Mouse (Mus musculus): ENCODE results near the gene Mog. TPM values are rescaled to one million over a fixed set of nuclear protein-coding genes. Genes with fewer than 3 reads are reported as not detected.
"Not testable (repeated sequence)": the region's sequence is repeated elsewhere in the genome, so short reads cannot be mapped to it uniquely, and the experiment has no call there.

Mog gene
- polyA plus RNA-seq, 1 experiment from 2014 or later: 0.39 TPM

- peak overlapping the region; percentile 47; the same call in 1 of the 2 replicates for H3K9ac ChIP-seq (ENCODE audit: low read depth, low read length)
- ATAC-seq (ENCODE audit: low FRiP score) (peak; percentile 39), DNase-seq (ENCODE audit: low spot score) (no peak)
- peak overlapping the region; percentile 22; the same call in 1 of the 2 replicates for H3K4me3 ChIP-seq (ENCODE audit: low read depth, low read length)
- no peaks in the 10 kb centered on the region for H3K27me3 ChIP-seq (ENCODE audit: control insufficient read depth, insufficient read depth, low read length)
- H3K4me1 ChIP-seq (replicated peaks; ENCODE audit: control insufficient read depth, insufficient read depth, low read length): no peaks in the 10 kb centered on the region
- no peaks in the 10 kb centered on the region for H3K9me3 ChIP-seq (ENCODE audit: control insufficient read depth, low read length)
- no peaks in the 10 kb centered on the region for H3K36me3 ChIP-seq (ENCODE audit: control insufficient read depth, insufficient read depth, low read length)
- peak overlapping the region; percentile 40 for H3K4me2 ChIP-seq (replicated peaks; ENCODE audit: low read depth, low read length)
- peak overlapping the region; percentile 92 for H3K27ac ChIP-seq (ENCODE audit: low read depth, low read length)
- WGBS: 4% methylated on average over 10 of the region's 10 CpGs
Observed at GRCm38 (mm10) chr17:37028212-37028611, 5.0 kb upstream of the Mog start.

GRCm38 (mm10) chr17:37027486-37027885 is 4.3 kb upstream of the Mog start:
- Histone ChIP-seq H3K4me3 (ENCODE audit: low read depth, low read length) (no peak overlapping the region), H3K9ac (ENCODE audit: low read depth, low read length) (no peak overlapping the region), H3K27ac (ENCODE audit: low read depth, low read length) (no peak overlapping the region), H3K27me3 (ENCODE audit: control insufficient read depth, insufficient read depth, low read length) (no peaks in the 10 kb centered on the region), H3K9me3 (ENCODE audit: control insufficient read depth, low read length) (no peaks in the 10 kb centered on the region), H3K4me1 (replicated peaks; ENCODE audit: control insufficient read depth, insufficient read depth, low read length) (no peaks in the 10 kb centered on the region), H3K36me3 (ENCODE audit: control insufficient read depth, insufficient read depth, low read length) (no peaks in the 10 kb centered on the region), H3K4me2 (replicated peaks; ENCODE audit: low read depth, low read length) (no peak overlapping the region)
- 97% methylated on average over 4 of the region's 4 CpGs for WGBS
- ATAC-seq (ENCODE audit: low FRiP score): no peak
- no peak for DNase-seq (ENCODE audit: low spot score)

- DNase-seq (ENCODE audit: low spot score) (no peak), ATAC-seq (ENCODE audit: low FRiP score) (no peak)
- Histone ChIP-seq H3K9me3 (ENCODE audit: control insufficient read depth, low read length) (no peaks in the 10 kb centered on the region), H3K27me3 (ENCODE audit: control insufficient read depth, insufficient read depth, low read length) (no peaks in the 10 kb centered on the region), H3K36me3 (ENCODE audit: control insufficient read depth, insufficient read depth, low read length) (no peaks in the 10 kb centered on the region), H3K4me3 (ENCODE audit: low read depth, low read length) (no peak overlapping the region), H3K4me2 (replicated peaks; ENCODE audit: low read depth, low read length) (no peak overlapping the region), H3K27ac (ENCODE audit: low read depth, low read length) (no peak overlapping the region), H3K4me1 (replicated peaks; ENCODE audit: control insufficient read depth, insufficient read depth, low read length) (no peaks in the 10 kb centered on the region), H3K9ac (ENCODE audit: low read depth, low read length) (no peak overlapping the region)
- WGBS: 71% methylated on average over 2 of the region's 2 CpGs
Observed at GRCm38 (mm10) chr17:37026425-37026824, 3.2 kb upstream of the Mog start.

GRCm38 (mm10) chr17:37019242-37019641 is 4.0 kb downstream of the Mog start:
- WGBS: 99% methylated on average over 5 of the region's 5 CpGs
- not testable (repeated sequence) for ATAC-seq (ENCODE audit: low FRiP score); DNase-seq (ENCODE audit: low spot score)

GRCm38 (mm10) chr17:37018328-37018727 is 4.9 kb downstream of the Mog start:
- Histone ChIP-seq H3K4me3 (ENCODE audit: low read depth, low read length) (no peak overlapping the region), H3K4me1 (replicated peaks; ENCODE audit: control insufficient read depth, insufficient read depth, low read length) (no peaks in the 10 kb centered on the region), H3K9ac (ENCODE audit: low read depth, low read length) (no peak overlapping the region), H3K4me2 (replicated peaks; ENCODE audit: low read depth, low read length) (no peak overlapping the region), H3K9me3 (ENCODE audit: control insufficient read depth, low read length) (no peaks in the 10 kb centered on the region), H3K27ac (ENCODE audit: low read depth, low read length) (no peak overlapping the region), H3K36me3 (ENCODE audit: control insufficient read depth, insufficient read depth, low read length) (no peaks in the 10 kb centered on the region), H3K27me3 (ENCODE audit: control insufficient read depth, insufficient read depth, low read length) (no peaks in the 10 kb centered on the region)
- ATAC-seq (ENCODE audit: low FRiP score): no peak
- WGBS: 75% methylated on average over 3 of the region's 3 CpGs
- no peak for DNase-seq (ENCODE audit: low spot score)

More at GRCm38 (mm10) chr17:37019242-37019641, 4.0 kb downstream of the Mog start:
- H3K4me3 ChIP-seq (ENCODE audit: low read depth, low read length); H3K27ac ChIP-seq (ENCODE audit: low read depth, low read length); H3K4me2 ChIP-seq (replicated peaks; ENCODE audit: low read depth, low read length); H3K27me3 ChIP-seq (ENCODE audit: control insufficient read depth, insufficient read depth, low read length); H3K36me3 ChIP-seq (ENCODE audit: control insufficient read depth, insufficient read depth, low read length); H3K4me1 ChIP-seq (replicated peaks; ENCODE audit: control insufficient read depth, insufficient read depth, low read length); H3K9me3 ChIP-seq (ENCODE audit: control insufficient read depth, low read length); H3K9ac ChIP-seq (ENCODE audit: low read depth, low read length): not testable (repeated sequence)

GRCm38 (mm10) chr17:37016333-37016732 is 6.9 kb downstream of the Mog start:
- Histone ChIP-seq H3K27ac (ENCODE audit: low read depth, low read length) (no peak overlapping the region), H3K36me3 (ENCODE audit: control insufficient read depth, insufficient read depth, low read length) (no peaks in the 10 kb centered on the region), H3K27me3 (ENCODE audit: control insufficient read depth, insufficient read depth, low read length) (no peaks in the 10 kb centered on the region), H3K4me3 (ENCODE audit: low read depth, low read length) (no peak overlapping the region), H3K9me3 (ENCODE audit: control insufficient read depth, low read length) (no peaks in the 10 kb centered on the region), H3K4me1 (replicated peaks; ENCODE audit: control insufficient read depth, insufficient read depth, low read length) (no peaks in the 10 kb centered on the region), H3K4me2 (replicated peaks; ENCODE audit: low read depth, low read length) (no peak overlapping the region), H3K9ac (ENCODE audit: low read depth, low read length) (no peak overlapping the region)
- DNase-seq (ENCODE audit: low spot score): no peak
- no peak for ATAC-seq (ENCODE audit: low FRiP score)

GRCm38 (mm10) chr17:37012141-37012540 is 11.1 kb downstream of the Mog start:
- no peak overlapping the region for H3K4me3 ChIP-seq (ENCODE audit: low read depth, low read length)
- DNase-seq (ENCODE audit: low spot score) (no peak), ATAC-seq (ENCODE audit: low FRiP score) (no peak)
- no peaks in the 10 kb centered on the region for H3K27me3 ChIP-seq (ENCODE audit: control insufficient read depth, insufficient read depth, low read length)
- H3K27ac ChIP-seq (ENCODE audit: low read depth, low read length): no peak overlapping the region
- peaks cover 2% of the 10 kb centered on the region; the same call in 1 of the 2 replicates for H3K36me3 ChIP-seq (ENCODE audit: control insufficient read depth, insufficient read depth, low read length)
- H3K9ac ChIP-seq (ENCODE audit: low read depth, low read length): no peak overlapping the region
- H3K4me1 ChIP-seq (replicated peaks; ENCODE audit: control insufficient read depth, insufficient read depth, low read length): no peaks in the 10 kb centered on the region
- no peak overlapping the region for H3K4me2 ChIP-seq (replicated peaks; ENCODE audit: low read depth, low read length)
- 77% methylated on average over 5 of the region's 5 CpGs for WGBS
- H3K9me3 ChIP-seq (ENCODE audit: control insufficient read depth, low read length): no peaks in the 10 kb centered on the region

GRCm38 (mm10) chr17:37011719-37012118 is 11.5 kb downstream of the Mog start:
- Histone ChIP-seq H3K9ac (ENCODE audit: low read depth, low read length) (no peak overlapping the region), H3K36me3 (ENCODE audit: control insufficient read depth, insufficient read depth, low read length) (peaks cover 2% of the 10 kb centered on the region; the same call in 1 of the 2 replicates), H3K27me3 (ENCODE audit: control insufficient read depth, insufficient read depth, low read length) (no peaks in the 10 kb centered on the region), H3K9me3 (ENCODE audit: control insufficient read depth, low read length) (no peaks in the 10 kb centered on the region), H3K4me1 (replicated peaks; ENCODE audit: control insufficient read depth, insufficient read depth, low read length) (no peaks in the 10 kb centered on the region), H3K27ac (ENCODE audit: low read depth, low read length) (no peak overlapping the region), H3K4me2 (replicated peaks; ENCODE audit: low read depth, low read length) (no peak overlapping the region), H3K4me3 (ENCODE audit: low read depth, low read length) (no peak overlapping the region)
- no peak for ATAC-seq (ENCODE audit: low FRiP score)
- 81% methylated on average over 3 of the region's 3 CpGs for WGBS
- DNase-seq (ENCODE audit: low spot score): no peak

GRCm38 (mm10) chr17:37009460-37010042 is 13.6 kb downstream of the Mog start:
- ATAC-seq (ENCODE audit: low FRiP score) (no peak), DNase-seq (ENCODE audit: low spot score) (no peak)
- H3K4me1 ChIP-seq (replicated peaks; ENCODE audit: control insufficient read depth, insufficient read depth, low read length): no peaks in the 10 kb centered on the region
- no peaks in the 10 kb centered on the region for H3K27me3 ChIP-seq (ENCODE audit: control insufficient read depth, insufficient read depth, low read length)
- 95% methylated on average over 17 of the region's 17 CpGs for WGBS
- H3K9me3 ChIP-seq (ENCODE audit: control insufficient read depth, low read length): no peaks in the 10 kb centered on the region
- no peak overlapping the region for H3K27ac ChIP-seq (ENCODE audit: low read depth, low read length)
- H3K36me3 ChIP-seq (ENCODE audit: control insufficient read depth, insufficient read depth, low read length): peaks cover 4% of the 10 kb centered on the region; the same call in 1 of the 2 replicates
- no peak overlapping the region for H3K4me2 ChIP-seq (replicated peaks; ENCODE audit: low read depth, low read length)
- H3K4me3 ChIP-seq (ENCODE audit: low read depth, low read length): no peak overlapping the region
- no peak overlapping the region for H3K9ac ChIP-seq (ENCODE audit: low read depth, low read length)
